Mouse (Mus musculus): ENCODE data around the gene Polr2l. TPM values are rescaled to one million over a fixed set of nuclear protein-coding genes. Genes with fewer than 3 reads are reported as not detected.

Gene Polr2l
- polyA plus RNA-seq, 1 experiment from 2014 or later, result 85.0 TPM

Other genes with a start within 250 kb of the Polr2l start
- 71.4 and 74.1 TPM in 2 replicates for gene Phrf1, start 246.3 kb downstream of the Polr2l start, polyA plus RNA-seq (2015; fragmentation: Nextera tagmentation; extraction: Ambion mirVana)
- 1.0 and 1.4 TPM in 2 replicates for gene Irf7, start 208.7 kb downstream of the Polr2l start, polyA plus RNA-seq (2015; fragmentation: Nextera tagmentation; extraction: Ambion mirVana)
- not detected in 2 replicates for gene Cdhr5, start 198.3 kb downstream of the Polr2l start, polyA plus RNA-seq (2015; fragmentation: Nextera tagmentation; extraction: Ambion mirVana)
- 3.3 and 5.8 TPM in 2 replicates for gene Sct, start 196.0 kb downstream of the Polr2l start, polyA plus RNA-seq (2015; fragmentation: Nextera tagmentation; extraction: Ambion mirVana)
- 0.54 and 1.3 TPM in 2 replicates for gene Drd4, start 183.1 kb downstream of the Polr2l start, polyA plus RNA-seq (2015; fragmentation: Nextera tagmentation; extraction: Ambion mirVana)
- gene Deaf1, start 147.4 kb downstream of the Polr2l start, polyA plus RNA-seq (2015; fragmentation: Nextera tagmentation; extraction: Ambion mirVana), result 150 and 156 TPM in 2 replicates
- gene Tmem80, start 147.4 kb downstream of the Polr2l start, polyA plus RNA-seq (2015; fragmentation: Nextera tagmentation; extraction: Ambion mirVana), result 58.7 and 60.8 TPM in 2 replicates
- 0.43 and 0.76 TPM in 2 replicates for gene Eps8l2, start 136.3 kb downstream of the Polr2l start, polyA plus RNA-seq (2015; fragmentation: Nextera tagmentation; extraction: Ambion mirVana)
- 328 and 340 TPM in 2 replicates for gene Taldo1, start 82.9 kb downstream of the Polr2l start, polyA plus RNA-seq (2015; fragmentation: Nextera tagmentation; extraction: Ambion mirVana)
- gene Gatd1, start 61.0 kb downstream of the Polr2l start, polyA plus RNA-seq (2015; fragmentation: Nextera tagmentation; extraction: Ambion mirVana), result 47.0 and 51.4 TPM in 2 replicates
- gene Cend1, start 45.6 kb downstream of the Polr2l start, polyA plus RNA-seq (2015; fragmentation: Nextera tagmentation; extraction: Ambion mirVana), result 94.3 and 111 TPM in 2 replicates
- 59.6 and 66.7 TPM in 2 replicates for gene Slc25a22, start 37.2 kb downstream of the Polr2l start, polyA plus RNA-seq (2015; fragmentation: Nextera tagmentation; extraction: Ambion mirVana)
- 3.8 and 3.9 TPM in 2 replicates for gene Pidd1, start 31.1 kb downstream of the Polr2l start, polyA plus RNA-seq (2015; fragmentation: Nextera tagmentation; extraction: Ambion mirVana)
- gene Rplp2, start 27.8 kb downstream of the Polr2l start, polyA plus RNA-seq (2015; fragmentation: Nextera tagmentation; extraction: Ambion mirVana), result 769 and 771 TPM in 2 replicates
- 17.1 and 17.6 TPM in 2 replicates for gene Pnpla2, start 19.9 kb downstream of the Polr2l start, polyA plus RNA-seq (2015; fragmentation: Nextera tagmentation; extraction: Ambion mirVana)
- 5.3 and 9.8 TPM in 2 replicates for gene Cracr2b, start 14.0 kb downstream of the Polr2l start, polyA plus RNA-seq (2015; fragmentation: Nextera tagmentation; extraction: Ambion mirVana)
- 19.1 and 22.7 TPM in 2 replicates for gene Cd151, start 7.7 kb downstream of the Polr2l start, polyA plus RNA-seq (2015; fragmentation: Nextera tagmentation; extraction: Ambion mirVana)
- 54.3 and 57.1 TPM in 2 replicates for gene Tspan4, start 108 bp upstream of the Polr2l start, polyA plus RNA-seq (2015; fragmentation: Nextera tagmentation; extraction: Ambion mirVana)
- gene Chid1, start 64.7 kb upstream of the Polr2l start, polyA plus RNA-seq (2015; fragmentation: Nextera tagmentation; extraction: Ambion mirVana), result 36.9 and 38.6 TPM in 2 replicates
- gene Ap2a2, start 87.0 kb upstream of the Polr2l start, polyA plus RNA-seq (2015; fragmentation: Nextera tagmentation; extraction: Ambion mirVana), result 109 and 117 TPM in 2 replicates
- 0.17 and 0.20 TPM in 2 replicates for gene Muc6, start 180.2 kb upstream of the Polr2l start, polyA plus RNA-seq (2015; fragmentation: Nextera tagmentation; extraction: Ambion mirVana)
- 0.37 and 0.81 TPM in 2 replicates for gene Muc2, start 215.2 kb upstream of the Polr2l start, polyA plus RNA-seq (2015; fragmentation: Nextera tagmentation; extraction: Ambion mirVana)